8 mouse cellular contexts compared by ENCODE assay signal in the genomic region with DNA sequence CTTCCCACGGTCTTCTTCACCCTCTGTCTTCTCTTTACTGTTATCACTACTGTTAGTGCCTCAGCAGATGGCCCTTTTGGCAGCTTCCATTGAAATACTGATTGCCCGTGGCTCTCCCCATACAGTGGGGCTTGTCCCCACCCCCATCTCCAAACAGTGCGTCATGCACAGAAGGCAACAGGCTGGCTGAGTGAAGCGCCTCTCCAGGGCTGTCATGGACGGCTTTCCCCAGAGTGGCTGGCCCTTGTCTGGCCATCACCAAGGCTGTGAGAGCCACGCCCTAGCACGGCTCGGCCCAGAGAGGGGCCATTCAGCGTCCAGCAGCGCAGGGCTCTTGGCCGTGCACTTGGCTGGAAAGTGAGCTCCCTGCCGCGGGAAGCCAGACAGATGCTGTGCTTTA.
DNase-seq lines count a peak whose midpoint lies in the region; ATAC-seq lines count a peak whose summit lies in the region.

No protein-coding gene starts in this region.

- H3K9ac ChIP-seq in heart, embryonic 14.5 days (ENCODE audit: low read length) = peak overlapping the region; percentile 62

- peak overlapping the region; percentile 14; the same call in 1 of the 2 replicates for H3K4me2 ChIP-seq in heart, embryonic 14.5 days (ENCODE audit: low read length)

- H3K9me3 ChIP-seq in heart, embryonic 14.5 days (ENCODE audit: control insufficient read depth, low read length) = no peaks in the 10 kb centered on the region
- no peaks in the 10 kb centered on the region for H3K9me3 ChIP-seq in midbrain, embryonic 10.5 days (replicated peaks)

- ATAC-seq in heart, embryonic 14.5 days (ENCODE audit: insufficient number of reproducible peaks, insufficient read depth, low FRiP score, low read depth) = peak; percentile 49; the same call in 1 of the 2 replicates

- peak overlapping the region; percentile 57 to 75 for H3K27ac ChIP-seq in heart, embryonic 14.5 days (replicated peaks in 1 of 2; ENCODE audit: control insufficient read depth in 1 of 2, insufficient read depth in 1 of 2, low read depth in 2 of 2, low read length in 2 of 2)
- peak overlapping the region; percentile 49 for H3K27ac ChIP-seq in midbrain, embryonic 10.5 days (replicated peaks)

- H3K36me3 ChIP-seq in heart, embryonic 14.5 days (ENCODE audit: control insufficient read depth, insufficient read depth, low read length) = peaks cover 75% of the 10 kb centered on the region
- H3K36me3 ChIP-seq in midbrain, embryonic 10.5 days = peaks cover 34% of the 10 kb centered on the region

- DNase-seq in kidney, postnatal 4 days = peak; percentile 63 to 66
- DNase-seq in kidney, adult 18-20 months = no peak
- peak; percentile 78 for DNase-seq in layer of hippocampus, adult 9-11 months
- DNase-seq in midbrain, embryonic 10.5 days (ENCODE audit: low spot score) = no peak
- no peak for DNase-seq in spleen, postnatal 14 days (ENCODE audit: low spot score in 2 of 2)
- no peak for DNase-seq in left cerebral cortex, postnatal 25 days (ENCODE audit: low spot score in 2 of 2)
- DNase-seq in ovary, postnatal 10 days (ENCODE audit: low spot score) = no peak

- WGBS in heart, embryonic 14.5 days = 8% methylated on average over 13 of the region's 13 CpGs
- 61% methylated on average over 13 of the region's 13 CpGs for WGBS in midbrain, embryonic 10.5 days

- H3K27me3 ChIP-seq in heart, embryonic 14.5 days (ENCODE audit: control insufficient read depth, insufficient read depth, low read length) = no peaks in the 10 kb centered on the region
- peaks cover 100% of the 10 kb centered on the region for H3K27me3 ChIP-seq in midbrain, embryonic 10.5 days (ENCODE audit: low read depth, poor library complexity, severe bottlenecking)

- no peak overlapping the region for H3K4me3 ChIP-seq in heart, embryonic 14.5 days (ENCODE audit: control insufficient read depth in 1 of 2, insufficient read depth in 1 of 2, low read depth in 1 of 2, low read length in 2 of 2)
- H3K4me3 ChIP-seq in midbrain, embryonic 10.5 days = no peak overlapping the region

- intact Hi-C loops in left cerebral cortex, postnatal 25 days (cut with DNase I) = no loop called here

- peaks cover 36 to 51% of the 10 kb centered on the region in 2 experiments for H3K4me1 ChIP-seq in heart, embryonic 14.5 days (ENCODE audit: control insufficient read depth in 2 of 2, insufficient read depth in 2 of 2, low read length in 2 of 2)
- H3K4me1 ChIP-seq in midbrain, embryonic 10.5 days = peaks cover 49% of the 10 kb centered on the region

Comparison
In these comparisons a context has a peak if more than half of its experiments do, and no peak if none do; other contexts are left out.
1. DNase-seq: peak in kidney, postnatal 4 days (2 of 2) and layer of hippocampus, adult 9-11 months (single experiment); none in kidney, adult 18-20 months (single experiment), midbrain, embryonic 10.5 days (single experiment), spleen, postnatal 14 days (0 of 2), left cerebral cortex, postnatal 25 days (0 of 2) and ovary, postnatal 10 days (single experiment).